Mouse (Mus musculus) gastrocnemius, adult 8-10 months (tissue): Measurements from ENCODE around the gene Ccdc14. TPM values are rescaled to one million over a fixed set of nuclear protein-coding genes. Genes with fewer than 3 reads are reported as not detected.
"Not testable (repeated sequence)": the region's sequence is repeated elsewhere in the genome, so short reads cannot be mapped to it uniquely, and the experiment has no call there.

Source experiments
- DNase-seq, 2 experiments: peaks; one replicate each; pipeline ENCODE4 v3.0.0; 2022; ENCODE audit warnings: low spot score in 2 of 2
- total RNA-seq, 4 experiments: library from RNA; stranded (reverse); gene quantifications; 2 replicates each; pipeline ENCODE4 v1.2.4; 2022

Gene Ccdc14
- total RNA-seq: 1 to 10 TPM; 1.5 to 2.4 (median 2.2) TPM

DNA sequence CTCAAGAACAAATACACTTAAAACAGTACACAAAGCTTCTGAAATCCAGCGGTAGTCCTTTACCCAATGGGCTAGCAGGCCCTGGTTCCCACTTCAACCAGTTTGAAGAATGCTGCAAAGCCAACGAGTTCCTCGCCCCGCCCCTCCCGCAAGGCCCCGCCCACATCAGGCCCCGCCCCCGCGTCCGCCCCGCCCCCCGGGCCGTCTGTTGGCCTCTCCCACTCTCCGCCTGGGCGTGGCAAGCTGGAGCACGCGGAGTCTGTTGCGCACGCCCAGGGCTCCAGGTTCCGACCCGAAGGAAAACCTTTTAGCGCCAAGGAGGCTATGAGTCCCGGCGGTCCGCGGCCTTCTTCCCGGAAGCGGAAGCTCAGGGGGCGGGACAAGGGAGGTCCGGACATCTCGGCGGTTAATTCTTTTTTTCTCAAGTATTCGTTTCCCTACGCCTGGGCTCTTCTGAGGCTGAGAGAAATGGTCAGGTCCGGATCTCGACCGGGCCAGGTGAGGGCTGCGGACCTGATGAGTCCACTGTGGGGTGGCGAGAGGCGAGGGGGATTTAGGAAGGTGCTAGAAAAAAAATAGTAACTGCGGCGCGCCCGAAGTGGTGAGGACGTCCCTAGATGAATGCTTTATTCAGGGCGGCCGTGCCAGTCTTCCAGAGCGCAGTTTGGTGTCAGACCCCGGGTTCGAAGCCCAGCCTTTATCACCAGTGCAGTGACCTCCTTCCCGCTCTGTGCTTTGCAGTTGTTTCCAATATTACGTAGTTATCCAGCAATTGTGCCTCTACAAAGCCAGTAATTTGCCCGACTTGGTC is at the start of gene Ccdc14:
TSS of gene Ccdc14 (plus strand) at position 283 of the 811 bp plus-strand sequence.
- DNase-seq: peak; percentile 81 to 88

- DNase-seq: no peak
Measured at GRCm38 (mm10) chr16:34643511-34644259, 46.7 kb upstream of the Ccdc14 start.

DNA sequence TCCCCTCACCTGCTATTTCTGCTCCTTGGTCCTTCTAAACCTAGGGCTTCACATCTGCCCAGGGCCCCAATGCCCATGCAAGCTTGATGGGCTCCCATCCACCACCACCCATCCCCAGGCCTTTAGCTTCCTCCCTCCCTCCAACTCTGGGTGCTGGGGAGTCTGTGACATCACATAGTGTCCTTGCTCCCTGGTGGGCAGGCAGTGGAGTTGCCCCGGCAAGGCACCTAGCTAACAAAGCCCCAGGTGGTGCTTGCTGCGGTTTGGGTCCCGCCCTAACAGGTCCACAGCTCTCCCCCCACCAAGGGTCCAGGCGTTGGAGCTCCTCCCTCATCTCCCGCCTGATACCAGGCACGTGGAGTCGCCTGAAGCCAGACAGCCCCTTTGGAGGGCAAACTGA is 40.8 kb upstream of the Ccdc14 start, which contains the start of gene Ropn1:
TSS of gene Ropn1 (plus strand) at position 301 of the 400 bp plus-strand sequence.
- no peak for DNase-seq

DNA sequence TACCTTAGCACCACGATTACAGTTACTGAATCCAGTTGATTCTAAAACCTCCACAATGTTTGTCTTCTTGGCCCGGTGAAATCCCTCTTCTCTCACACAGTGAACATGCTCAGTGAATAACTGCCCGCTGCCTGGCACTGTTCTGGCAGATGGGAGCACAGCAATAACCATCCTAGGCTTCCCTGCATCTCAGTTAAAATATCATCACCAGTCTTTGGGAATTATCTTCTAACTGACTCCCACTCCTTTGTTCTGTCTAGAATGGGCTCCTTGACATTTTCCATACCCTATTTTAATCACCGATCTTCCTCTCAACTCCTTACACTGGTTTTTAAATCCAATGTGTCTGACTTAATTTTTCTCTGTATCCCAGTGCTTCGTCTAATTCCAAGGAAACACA is 37.4 kb upstream of the Ccdc14 start:
- no peak for DNase-seq

DNA sequence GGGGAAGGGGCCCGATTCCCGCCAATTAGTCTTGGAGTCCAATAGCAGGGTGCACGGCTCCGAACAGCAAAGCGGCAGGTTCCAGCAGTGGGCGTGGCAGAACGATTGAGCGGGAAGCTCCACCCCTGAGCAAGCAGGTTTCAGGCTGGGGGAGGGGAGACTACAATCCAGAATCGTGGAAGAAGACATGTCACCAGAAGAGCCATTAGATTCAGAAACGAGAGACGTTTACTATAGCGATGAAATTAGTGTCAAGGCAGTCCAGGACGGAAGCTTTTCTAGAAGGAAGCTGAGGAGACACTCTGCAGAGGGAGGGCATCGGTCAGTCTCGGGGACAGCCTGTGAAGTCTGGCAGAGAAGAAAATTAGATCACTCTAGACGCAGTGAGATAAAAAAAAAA is 32.9 kb upstream of the Ccdc14 start:
- not testable (repeated sequence) for DNase-seq

DNA sequence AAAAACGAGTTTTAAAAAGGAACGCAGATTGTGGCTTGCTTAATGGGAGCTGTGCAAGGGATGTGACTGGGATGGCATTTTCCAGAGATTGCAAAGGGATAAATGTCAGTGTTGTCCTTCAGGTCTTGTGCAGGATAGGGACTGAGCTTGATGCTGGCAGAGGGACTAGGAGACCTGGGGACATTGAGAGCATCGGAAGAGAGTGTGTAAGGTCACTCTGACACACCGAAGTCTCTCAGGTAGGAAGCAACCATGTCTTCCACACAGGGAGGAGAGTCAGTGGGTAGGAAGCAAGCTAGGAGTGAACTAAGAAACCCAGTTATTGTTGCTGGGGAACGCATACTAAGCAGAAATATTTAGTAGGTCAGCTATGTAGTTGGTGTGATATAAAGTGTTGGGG is 32.4 kb upstream of the Ccdc14 start:
- no peak for DNase-seq

DNA sequence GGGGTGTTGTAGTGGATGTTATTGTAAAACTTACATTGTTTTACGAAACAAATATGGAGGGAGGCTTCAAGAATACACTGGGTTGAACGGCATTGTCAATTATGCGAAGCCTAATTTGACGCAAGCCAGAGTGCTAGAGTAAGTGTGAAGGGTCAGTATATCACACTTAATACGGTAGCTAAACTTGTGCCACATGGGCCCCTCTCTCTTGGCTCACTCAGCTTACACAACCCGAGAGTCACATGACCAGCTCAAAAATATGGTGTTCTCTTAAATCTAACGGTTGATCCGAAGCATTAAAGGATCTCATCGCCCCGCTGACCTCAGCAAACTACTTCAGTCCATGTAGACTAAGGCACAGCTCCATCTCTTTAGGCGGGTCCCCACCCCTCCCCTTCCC is 32.0 kb upstream of the Ccdc14 start:
- DNase-seq: no peak

DNA sequence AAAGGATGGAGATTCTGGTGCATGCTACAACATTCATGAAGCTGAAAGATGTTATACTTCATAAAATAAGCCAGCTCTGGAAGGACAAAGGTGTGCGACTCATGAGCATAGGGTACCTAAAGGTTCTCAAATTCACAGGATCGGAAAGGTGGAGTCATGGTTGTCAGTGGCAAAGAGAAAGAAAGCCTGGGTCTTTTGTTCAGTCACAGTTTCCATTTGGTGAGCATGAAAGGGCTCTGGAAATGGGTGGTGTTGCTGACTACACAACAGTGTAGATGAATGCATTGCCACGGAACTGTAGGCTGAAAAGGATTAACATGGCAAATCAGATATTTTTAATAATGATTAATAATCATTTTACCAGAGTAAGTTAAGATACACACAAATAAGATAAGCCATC is 25.9 kb upstream of the Ccdc14 start:
- no peak for DNase-seq

DNA sequence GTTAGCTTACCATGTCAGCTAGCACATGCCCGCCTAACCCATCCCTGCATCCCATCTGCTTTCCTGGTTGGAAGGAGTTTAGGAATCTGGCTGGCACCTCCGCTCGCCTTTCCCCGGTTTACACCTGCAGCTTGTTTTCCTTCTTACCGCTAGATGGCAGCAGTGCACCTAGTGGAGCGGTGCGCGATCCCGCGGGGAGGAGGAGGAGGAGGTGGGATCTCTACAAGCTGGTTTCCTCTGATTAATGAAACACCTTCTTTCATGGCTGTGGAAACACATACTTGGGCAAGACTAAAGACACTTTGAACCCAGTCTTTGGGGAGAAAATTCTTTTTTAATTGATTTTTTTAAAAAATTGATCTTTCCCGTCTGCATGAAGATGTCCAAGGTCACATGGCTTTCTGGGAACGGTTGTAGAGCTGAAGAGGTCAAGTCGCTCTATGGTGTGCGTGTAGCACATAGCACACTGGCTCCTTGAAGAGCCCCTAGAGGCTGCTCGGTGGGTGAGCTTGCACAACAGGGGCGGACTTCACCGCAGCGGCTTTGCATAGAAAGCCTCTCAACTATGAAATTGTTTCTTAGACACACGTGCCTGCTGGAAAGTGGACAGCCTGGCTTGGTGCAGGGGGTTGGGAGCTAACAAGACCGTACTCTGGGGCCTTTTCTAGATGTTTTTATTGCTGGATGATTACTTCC is 23.2 kb upstream of the Ccdc14 start:
- DNase-seq: peak; percentile 15 to 37

- DNase-seq: no peak
Measured at GRCm38 (mm10) chr16:34668341-34668740, 22.1 kb upstream of the Ccdc14 start.

GRCm38 (mm10) chr16:34671966-34672365 is 18.4 kb upstream of the Ccdc14 start:
- no peak for DNase-seq

DNA sequence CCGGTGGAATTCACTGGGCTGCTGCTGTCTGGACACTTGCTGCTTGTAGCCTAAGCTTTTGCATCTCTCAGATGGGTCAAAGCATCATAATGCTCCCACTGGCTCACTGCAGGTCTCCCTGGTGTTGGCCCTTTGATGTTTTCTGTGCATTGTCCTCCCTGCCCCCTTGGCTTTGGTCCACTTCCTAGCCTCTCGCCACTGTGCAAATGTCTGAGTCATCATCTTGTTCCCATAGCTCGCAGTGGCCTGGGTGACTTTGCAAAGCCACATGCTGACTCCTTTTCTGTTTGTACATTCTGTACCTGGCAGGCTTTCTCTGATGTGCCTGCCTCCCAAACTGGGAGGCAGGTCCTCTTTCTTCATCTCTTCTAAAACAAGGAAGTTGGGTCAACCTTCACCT is 17.6 kb upstream of the Ccdc14 start:
- no peak for DNase-seq

DNA sequence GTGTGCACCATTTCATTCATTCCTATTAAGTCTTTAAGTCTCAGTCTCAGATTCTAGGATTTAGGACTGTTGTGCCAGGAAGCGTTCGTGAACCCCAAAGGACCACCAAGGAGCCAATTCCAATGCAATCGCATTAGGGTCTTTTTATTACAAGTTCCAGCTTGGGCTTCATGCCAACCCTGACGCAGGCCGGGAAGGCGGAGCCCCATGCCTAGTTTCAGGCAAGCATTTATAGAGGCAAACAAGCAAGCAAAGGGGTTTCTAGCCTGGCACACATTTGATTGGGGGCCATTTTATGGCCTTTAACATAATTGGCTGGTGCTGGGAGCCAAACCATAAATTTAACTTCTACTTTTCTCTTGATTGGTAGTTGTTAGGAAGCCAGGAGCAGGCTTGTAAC is 16.1 kb upstream of the Ccdc14 start:
- no peak for DNase-seq

DNA sequence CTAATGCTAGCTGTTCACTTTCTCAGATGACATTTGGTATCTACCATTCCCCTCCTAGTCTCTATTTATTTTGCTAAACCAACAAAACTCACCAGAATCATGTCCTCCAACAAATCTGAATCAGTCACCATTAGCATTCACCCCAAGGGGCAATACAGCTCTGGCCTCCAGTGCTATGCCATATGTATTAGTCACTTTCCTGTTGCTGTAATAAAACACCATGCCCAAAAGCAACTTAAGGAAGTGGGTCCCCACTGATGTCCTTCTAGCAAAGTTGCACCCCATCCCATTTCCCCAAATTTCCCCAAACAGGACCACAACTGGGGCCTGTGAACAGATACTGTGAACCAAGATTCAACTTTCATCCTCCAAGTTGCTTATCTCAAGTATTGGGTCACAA is 8.6 kb upstream of the Ccdc14 start:
- no peak for DNase-seq

- no peak for DNase-seq
Measured at GRCm38 (mm10) chr16:34689879-34690278, 537 bp upstream of the Ccdc14 start.

- DNase-seq: no peak
Measured at GRCm38 (mm10) chr16:34691156-34691555, 740 bp downstream of the Ccdc14 start.

DNA sequence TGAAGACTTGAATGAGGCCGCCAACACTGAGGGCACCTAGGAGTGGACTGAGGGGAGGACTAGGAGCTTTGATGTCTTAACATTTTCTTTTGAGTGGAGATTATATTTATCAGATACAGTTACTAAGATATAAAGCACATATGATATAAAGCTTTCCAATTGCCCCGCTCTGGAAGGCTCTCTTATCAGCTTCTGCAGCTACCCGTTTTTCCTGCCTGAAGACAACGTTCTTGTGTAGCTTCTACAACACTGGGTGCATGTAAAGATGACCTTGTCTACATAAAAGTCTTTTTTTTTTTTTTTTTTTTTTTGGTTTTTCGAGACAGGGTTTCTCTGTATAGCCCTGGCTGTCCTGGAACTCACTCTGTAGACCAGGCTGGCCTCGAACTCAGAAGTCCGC is 4.1 kb downstream of the Ccdc14 start:
- no peak for DNase-seq

GRCm38 (mm10) chr16:34698721-34699120 is 8.3 kb downstream of the Ccdc14 start:
- not testable (repeated sequence) for DNase-seq

- DNase-seq: peak; percentile 38 to 41
Measured at GRCm38 (mm10) chr16:34700165-34700827, 9.9 kb downstream of the Ccdc14 start.

DNA sequence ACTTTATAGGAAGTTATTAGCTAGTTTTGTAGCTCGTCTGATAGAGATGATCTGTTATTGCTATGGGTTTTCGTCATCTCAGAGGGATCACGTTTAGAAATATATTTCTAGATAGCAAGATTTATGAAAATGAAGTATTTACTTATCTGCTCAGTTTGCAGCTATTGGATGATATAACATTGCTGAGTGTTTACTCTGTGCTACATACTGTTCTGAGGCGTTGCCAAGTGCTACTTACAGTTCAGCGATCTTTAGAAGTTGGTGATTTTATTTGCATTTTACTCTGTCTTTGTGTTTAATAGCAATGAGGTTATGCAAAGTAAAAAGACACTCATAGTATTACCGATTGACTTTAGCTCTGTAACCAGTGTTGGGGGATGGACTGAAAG is 10.4 kb downstream of the Ccdc14 start:
- DNase-seq: no peak

DNA sequence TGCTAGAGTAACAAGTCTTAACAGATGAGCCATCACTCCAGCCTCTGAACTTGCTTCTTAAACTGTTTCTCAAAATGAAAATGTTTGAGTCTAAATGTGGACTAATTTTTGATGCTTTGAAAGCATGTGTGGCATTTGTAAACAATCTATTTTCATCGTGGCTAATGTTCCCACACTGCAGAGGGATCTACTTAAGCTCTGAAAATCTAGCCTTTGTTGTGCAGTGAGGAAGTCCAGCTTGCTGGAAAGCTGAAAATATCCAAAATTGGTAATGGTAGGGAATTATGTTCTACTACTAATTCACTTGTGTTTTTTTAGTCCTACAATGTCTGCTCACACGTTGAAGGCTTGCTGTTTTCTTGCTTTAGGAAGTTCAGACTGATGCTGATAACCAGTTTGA is 15.6 kb downstream of the Ccdc14 start:
- DNase-seq: no peak
